Mouse (Mus musculus) forebrain, embryonic 10.5 days (tissue): ENCODE measurements around the gene Hist1h2bh. TPM values are rescaled to one million over a fixed set of nuclear protein-coding genes. Genes with fewer than 3 reads are reported as not detected.
"Not testable (repeated sequence)": the region's sequence is repeated elsewhere in the genome, so short reads cannot be mapped to it uniquely, and the experiment has no call there.

Experiments
- DNase-seq: peaks from one replicate; pipeline ENCODE4 v3.0.0-alpha.2; 2017; ENCODE audit warnings: low spot score; ENCODE audit errors: extremely low spot score
- H3K27ac ChIP-seq: fragments of 300-500 bp; sonication (generic); 2 replicates; pipeline ENCODE4 v1.5.1; 2016; ENCODE audit warnings: mild to moderate bottlenecking
- H3K27me3 ChIP-seq: fragments of 300-500 bp; sonication (generic); 2 replicates; pipeline ENCODE4 v1.6.1; 2016; ENCODE audit warnings: mild to moderate bottlenecking; ENCODE audit not compliant: poor library complexity, severe bottlenecking
- H3K36me3 ChIP-seq: fragments of 300-500 bp; sonication (generic); replicated peaks from 2 replicates; pipeline ENCODE4 v1.6.1; 2016; ENCODE audit warnings: mild to moderate bottlenecking, moderate library complexity
- H3K4me1 ChIP-seq: fragments of 300-500 bp; sonication (generic); 2 replicates; pipeline ENCODE4 v1.6.1; 2016
- H3K4me3 ChIP-seq: fragments of 300-500 bp; sonication (generic); 2 replicates; pipeline ENCODE4 v1.5.1; 2016; ENCODE audit warnings: mild to moderate bottlenecking, moderate library complexity
- H3K9me3 ChIP-seq: fragments of 300-500 bp; sonication (generic); 2 replicates; pipeline ENCODE4 v1.6.1; 2016; ENCODE audit warnings: mild to moderate bottlenecking, moderate library complexity
- WGBS: fragments of 180-500 bp; shearing (Covaris S2); methylation state at CpG from one replicate; pipeline ENCODE4 v1.1.7; 2016; 5-methylcytosine and 5-hydroxymethylcytosine counted together
- polyA plus RNA-seq: library from polyadenylated mRNA; unstranded; fragments of >200 nt; fragmentation: Nextera tagmentation; extraction: Ambion mirVana; gene quantifications from 2 replicates; pipeline ENCODE4 v1.2.1, GENCODE M21; 2016

The Hist1h2bh gene
- polyA plus RNA-seq, 1 experiment from 2014 or later, result 0.74 TPM

DNA sequence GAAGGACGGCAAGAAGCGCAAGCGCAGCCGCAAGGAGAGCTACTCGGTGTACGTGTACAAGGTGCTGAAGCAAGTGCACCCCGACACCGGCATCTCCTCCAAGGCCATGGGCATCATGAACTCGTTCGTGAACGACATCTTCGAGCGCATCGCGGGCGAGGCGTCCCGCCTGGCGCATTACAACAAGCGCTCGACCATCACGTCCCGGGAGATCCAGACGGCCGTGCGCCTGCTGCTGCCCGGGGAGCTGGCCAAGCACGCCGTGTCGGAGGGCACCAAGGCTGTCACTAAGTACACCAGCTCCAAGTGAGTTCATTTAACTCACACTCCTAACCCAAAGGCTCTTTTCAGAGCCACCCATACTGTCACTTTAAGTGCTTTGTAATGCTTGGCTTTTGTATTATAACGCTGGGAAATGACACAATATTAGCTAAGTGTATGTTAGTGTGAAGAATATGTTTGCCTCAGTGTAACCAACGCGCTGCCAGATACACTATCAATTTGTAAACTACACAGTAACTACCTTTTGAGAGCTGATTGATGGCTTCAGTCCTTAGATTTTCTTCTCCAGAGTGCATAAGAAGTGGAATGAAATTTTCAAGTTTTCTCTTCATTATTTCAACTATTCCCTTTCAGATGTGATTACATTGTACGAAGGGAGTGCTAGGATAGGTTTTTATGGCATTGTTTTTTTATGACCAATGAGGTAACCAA lies 28.5 kb upstream of the Hist1h2bh start:
- Histone ChIP-seq H3K27ac (peak overlapping the region; percentile 98), H3K4me1 (peaks cover 33% of the 10 kb centered on the region), H3K4me3 (peak overlapping the region; percentile 55)
- H3K27me3 ChIP-seq, H3K36me3 ChIP-seq, H3K9me3 ChIP-seq: not testable (repeated sequence)
- DNase-seq, result peak; percentile 20
- WGBS, result under 1% methylated on average over 13 of the region's 34 CpGs

GRCm38 (mm10) chr13:23571022-23571503 lies 27.9 kb upstream of the Hist1h2bh start, which contains the start of the genes Hist1h2ae and Hist1h2bg:
Hist1h2ae (minus strand) TSS chr13:23571220.
Hist1h2bg (plus strand) TSS chr13:23571396.
- Histone ChIP-seq H3K36me3 (no peaks in the 10 kb centered on the region), H3K9me3 (no peaks in the 10 kb centered on the region), H3K27ac (peak within 1 kb of the TSS; percentile 98), H3K4me1 (peaks cover 27% of the 10 kb centered on the region), H3K4me3 (peak within 1 kb of the TSS; percentile 55), H3K27me3 (no peaks in the 10 kb centered on the region)
- peak; percentile 72 for DNase-seq
- under 1% methylated on average over 18 of the region's 18 CpGs for WGBS

DNA sequence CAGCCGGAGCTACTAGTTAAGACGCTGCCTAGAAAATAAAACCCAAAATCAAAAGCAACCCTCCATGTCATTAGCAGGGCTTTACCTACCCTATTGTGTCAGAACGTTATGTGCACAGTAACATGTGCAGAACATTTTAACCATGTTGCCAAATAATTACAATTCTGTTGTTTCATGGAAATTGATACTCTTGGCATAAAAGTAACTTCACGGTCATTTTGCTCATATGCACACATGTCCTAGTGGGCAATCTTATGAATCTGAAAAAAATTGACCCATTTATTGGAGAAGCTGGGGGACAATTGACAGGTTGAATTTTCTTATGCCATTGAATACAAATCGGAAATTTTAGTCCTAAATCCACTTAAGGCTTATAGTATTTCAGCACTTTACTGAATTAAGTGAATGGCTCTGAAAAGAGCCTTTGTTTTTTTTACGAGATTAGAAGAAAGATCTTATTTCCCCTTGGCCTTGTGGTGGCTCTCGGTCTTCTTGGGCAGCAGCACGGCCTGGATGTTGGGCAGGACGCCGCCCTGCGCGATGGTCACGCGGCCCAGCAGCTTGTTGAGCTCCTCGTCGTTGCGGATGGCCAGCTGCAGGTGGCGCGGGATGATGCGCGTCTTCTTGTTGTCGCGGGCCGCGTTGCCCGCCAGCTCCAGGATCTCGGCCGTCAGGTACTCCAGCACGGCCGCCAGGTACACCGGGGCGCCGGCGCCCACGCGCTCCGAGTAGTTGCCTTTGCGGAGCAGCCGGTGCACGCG lies 27.2 kb upstream of the Hist1h2bh start:
- not testable (repeated sequence) for H3K9me3 ChIP-seq, DNase-seq, H3K27me3 ChIP-seq, H3K36me3 ChIP-seq
- peak overlapping the region; percentile 55 for H3K4me3 ChIP-seq
- H3K27ac ChIP-seq, result peak overlapping the region; percentile 98
- peaks cover 26% of the 10 kb centered on the region for H3K4me1 ChIP-seq
- WGBS, result 2% methylated on average over 22 of the region's 41 CpGs

- WGBS, result 92% methylated on average over 2 of the region's 2 CpGs
- H3K27me3 ChIP-seq, result no peaks in the 10 kb centered on the region
- peak overlapping the region; percentile 98 for H3K27ac ChIP-seq
- peaks cover 10% of the 10 kb centered on the region for H3K4me1 ChIP-seq
- no peaks in the 10 kb centered on the region for H3K36me3 ChIP-seq
- DNase-seq, result no peak
- H3K9me3 ChIP-seq, result no peaks in the 10 kb centered on the region
- H3K4me3 ChIP-seq, result no peak overlapping the region
Measured at GRCm38 (mm10) chr13:23564482-23564881, 21.3 kb upstream of the Hist1h2bh start.

DNA sequence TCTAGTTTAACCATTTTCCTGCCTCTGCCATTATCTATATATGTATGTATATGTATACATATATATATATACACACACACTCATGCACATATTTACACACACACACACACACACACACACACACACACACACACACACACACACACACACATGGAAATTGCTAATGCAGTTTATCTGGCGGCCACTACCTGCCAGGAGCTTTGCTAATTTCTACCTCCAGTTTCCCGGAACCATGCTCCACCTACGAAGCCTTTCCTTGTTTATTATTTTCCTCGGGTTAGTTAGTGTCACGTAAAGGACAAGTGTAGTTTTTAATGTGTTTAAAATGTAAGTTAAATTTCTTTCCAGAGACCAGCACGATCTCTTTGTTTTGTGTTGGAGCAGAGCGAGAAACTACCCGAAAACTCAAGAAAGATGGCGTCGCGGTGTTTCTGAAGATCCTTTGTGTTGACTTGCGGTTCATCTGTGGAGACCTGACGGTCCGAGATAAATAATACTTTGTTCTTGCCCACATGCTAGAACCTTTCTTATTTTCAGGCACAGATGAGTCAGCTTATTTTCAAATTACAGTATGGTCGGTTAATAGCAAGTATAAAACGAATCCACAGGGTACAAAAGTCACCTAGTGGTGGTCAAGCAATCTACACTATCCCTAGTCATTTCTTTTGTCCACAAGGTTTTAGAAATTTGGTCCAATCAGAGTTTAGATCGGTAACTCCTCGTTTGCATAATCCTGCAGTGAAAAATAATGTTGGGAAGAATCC lies 19.7 kb upstream of the Hist1h2bh start:
- WGBS, result 3% methylated on average over 18 of the region's 18 CpGs
- no peaks in the 10 kb centered on the region for H3K27me3 ChIP-seq
- peak overlapping the region; percentile 98 for H3K27ac ChIP-seq
- H3K4me1 ChIP-seq, result peaks cover 9% of the 10 kb centered on the region; the same call in 1 of the 2 replicates
- H3K9me3 ChIP-seq, result no peaks in the 10 kb centered on the region
- no peaks in the 10 kb centered on the region for H3K36me3 ChIP-seq
- peak; percentile 50 for DNase-seq
- H3K4me3 ChIP-seq, result peak overlapping the region; percentile 54

- Histone ChIP-seq H3K4me3 (peak within 1 kb of the TSS; percentile 54), H3K4me1 (peaks cover 11% of the 10 kb centered on the region), H3K27ac (peak within 1 kb of the TSS; percentile 98)
- DNase-seq, result peak; percentile 94
- under 1% methylated on average over 60 of the region's 67 CpGs for WGBS
- H3K27me3 ChIP-seq, H3K9me3 ChIP-seq, H3K36me3 ChIP-seq: not testable (repeated sequence)
Measured at GRCm38 (mm10) chr13:23561883-23562659, 18.9 kb upstream of the Hist1h2bh start, which contains the start of gene Hist1h3e. Hist1h3e (minus strand) TSS chr13:23562369.

DNA sequence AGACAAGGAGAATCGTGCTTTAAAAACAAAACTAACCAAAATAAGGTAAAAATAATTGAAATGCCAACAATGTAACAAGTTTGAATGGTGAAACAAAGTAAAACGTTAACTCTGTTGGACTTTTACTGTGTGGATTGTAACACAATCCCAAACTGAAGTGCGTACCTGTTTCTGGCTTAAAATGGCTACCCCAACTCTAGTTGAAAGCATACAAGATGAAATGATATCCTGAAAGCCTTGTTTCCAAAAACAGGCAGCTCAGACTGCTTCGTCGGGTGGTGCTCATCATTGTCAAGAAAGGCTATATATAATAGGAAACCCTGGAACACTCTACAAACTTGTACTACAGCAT lies 18.3 kb upstream of the Hist1h2bh start:
- Histone ChIP-seq H3K27ac (peak overlapping the region; percentile 98), H3K4me1 (peaks cover 16% of the 10 kb centered on the region), H3K4me3 (peak overlapping the region; percentile 54)
- WGBS, result 0% methylated on average over 2 of the region's 5 CpGs
- not testable (repeated sequence) for H3K9me3 ChIP-seq, DNase-seq, H3K27me3 ChIP-seq, H3K36me3 ChIP-seq

DNA sequence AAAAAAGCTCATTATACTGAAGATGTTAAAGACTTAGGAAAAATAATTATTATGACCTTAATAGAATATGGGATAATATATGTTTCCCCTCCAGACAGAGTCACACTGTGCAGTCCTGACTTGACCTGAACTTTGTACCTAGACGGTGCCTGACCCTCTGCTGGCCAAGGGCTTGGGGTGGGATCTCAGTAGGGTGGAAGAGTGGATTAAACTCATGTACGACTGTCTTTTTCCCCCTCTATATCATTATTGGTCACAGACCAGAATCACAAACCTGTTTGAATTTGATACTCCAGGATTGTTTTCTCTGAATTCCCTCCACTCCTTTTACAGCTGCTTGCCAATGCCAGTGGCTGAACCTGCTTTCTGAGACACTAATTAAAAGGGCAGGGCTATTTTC lies 17.5 kb upstream of the Hist1h2bh start:
- peak; percentile 33 for DNase-seq
- 15% methylated on average over 2 of the region's 2 CpGs for WGBS
- H3K36me3 ChIP-seq, H3K9me3 ChIP-seq, H3K27me3 ChIP-seq: not testable (repeated sequence)
- H3K4me3 ChIP-seq, result peak overlapping the region; percentile 30; the same call in 1 of the 2 replicates
- peak overlapping the region; percentile 82 for H3K27ac ChIP-seq
- peaks cover 18% of the 10 kb centered on the region for H3K4me1 ChIP-seq

- no peaks in the 10 kb centered on the region for H3K27me3 ChIP-seq
- DNase-seq, result no peak
- peak overlapping the region; percentile 98 for H3K27ac ChIP-seq
- H3K4me3 ChIP-seq, result peak overlapping the region; percentile 70
- H3K9me3 ChIP-seq, result no peaks in the 10 kb centered on the region
- 77% methylated on average over 3 of the region's 3 CpGs for WGBS
- H3K36me3 ChIP-seq, result no peaks in the 10 kb centered on the region
- H3K4me1 ChIP-seq, result peaks cover 32% of the 10 kb centered on the region
Measured at GRCm38 (mm10) chr13:23556906-23557305, 13.7 kb upstream of the Hist1h2bh start.

GRCm38 (mm10) chr13:23555839-23556416 lies 12.7 kb upstream of the Hist1h2bh start:
- Histone ChIP-seq H3K36me3 (no peaks in the 10 kb centered on the region), H3K9me3 (no peaks in the 10 kb centered on the region), H3K4me1 (peaks cover 36% of the 10 kb centered on the region), H3K27ac (peak overlapping the region; percentile 98), H3K27me3 (no peaks in the 10 kb centered on the region), H3K4me3 (peak overlapping the region; percentile 70)
- DNase-seq, result peak; percentile 80
- WGBS, result under 1% methylated on average over 18 of the region's 18 CpGs

- no peaks in the 10 kb centered on the region for H3K36me3 ChIP-seq
- no peaks in the 10 kb centered on the region for H3K9me3 ChIP-seq
- peak overlapping the region; percentile 70 for H3K4me3 ChIP-seq
- peak; percentile 89 for DNase-seq
- H3K27me3 ChIP-seq, result no peaks in the 10 kb centered on the region
- H3K4me1 ChIP-seq, result peaks cover 44% of the 10 kb centered on the region
- under 1% methylated on average over 54 of the region's 54 CpGs for WGBS
- H3K27ac ChIP-seq, result peak overlapping the region; percentile 98
Measured at GRCm38 (mm10) chr13:23554925-23555838, 12.0 kb upstream of the Hist1h2bh start.
